Mouse (Mus musculus): ENCODE measurements around the gene Zfp385a.

- TF ChIP-seq POLR2A (IDR thresholded peaks at IDR 0.05; ENCODE audit: control insufficient read depth, low read depth, low read length) = no peak
- no peak for TF ChIP-seq CTCF (IDR thresholded peaks at IDR 0.05; ENCODE audit: control insufficient read depth, insufficient read depth, insufficient replicate concordance, low read depth, low read length)
Observed at GRCm38 (mm10) chr15:103285778-103286417, 54.0 kb downstream of the Zfp385a start.

Data from testis, adult 2 months (tissue).